Mouse (Mus musculus) forebrain, embryonic 12.5 days (tissue): ENCODE measurements at regions not wholly inside any gene's neighbourhood (a gene's known extent, or its start where the extent isn't known, plus 50 kb on each side); places are given as distances from the start of the nearest gene placed in this dataset.

Source experiments
- ATAC-seq: fragments of 200-750 bp; cut with Nextera tagmentation; 2 replicates; pipeline ENCODE4 v1.8.0; 2017; ENCODE audit warnings: moderate TSS enrichment; ENCODE audit not compliant: low FRiP score
- H3K27ac ChIP-seq: fragments of 300-500 bp; sonication (generic); 2 replicates; pipeline ENCODE4 v1.5.1; 2016; ENCODE audit warnings: mild to moderate bottlenecking
- H3K27me3 ChIP-seq: fragments of 300-500 bp; sonication (generic); 2 replicates; pipeline ENCODE4 v1.6.1; 2016; ENCODE audit warnings: mild to moderate bottlenecking
- H3K36me3 ChIP-seq: fragments of 300-500 bp; sonication (generic); replicated peaks from 2 replicates; pipeline ENCODE4 v1.6.1; 2016; ENCODE audit warnings: mild to moderate bottlenecking
- H3K4me1 ChIP-seq: fragments of 300-500 bp; sonication (generic); 2 replicates; pipeline ENCODE4 v1.6.1; 2016
- H3K4me2 ChIP-seq: fragments of 300-500 bp; sonication (generic); 2 replicates; pipeline ENCODE4 v1.6.1; 2016; ENCODE audit warnings: mild to moderate bottlenecking, moderate library complexity
- H3K4me3 ChIP-seq: fragments of 300-500 bp; sonication (generic); replicated peaks from 2 replicates; pipeline ENCODE4 v1.5.1; 2016; ENCODE audit warnings: mild to moderate bottlenecking
- H3K9ac ChIP-seq: fragments of 300-500 bp; sonication (generic); 2 replicates; pipeline ENCODE4 v1.6.1; 2016; ENCODE audit warnings: mild to moderate bottlenecking
- H3K9me3 ChIP-seq: fragments of 300-500 bp; sonication (generic); 2 replicates; pipeline ENCODE4 v1.6.1; 2016
- WGBS: fragments of 180-500 bp; shearing (Covaris S2); methylation state at CpG from one replicate; pipeline ENCODE4 v1.1.7; 2016; 5-methylcytosine and 5-hydroxymethylcytosine counted together

GRCm38 (mm10) chr3:132237344-132237743 lies 152.3 kb downstream of the Dkk2 start:
- H3K4me2 ChIP-seq: no peak overlapping the region
- no peak overlapping the region for H3K4me3 ChIP-seq
- no peak overlapping the region for H3K9ac ChIP-seq
- no peaks in the 10 kb centered on the region for H3K27me3 ChIP-seq
- H3K9me3 ChIP-seq: no peaks in the 10 kb centered on the region
- 73% methylated on average over 3 of the region's 3 CpGs for WGBS
- H3K36me3 ChIP-seq: no peaks in the 10 kb centered on the region
- H3K4me1 ChIP-seq: no peaks in the 10 kb centered on the region
- no peak for ATAC-seq
- no peak overlapping the region for H3K27ac ChIP-seq

- WGBS: 84% methylated on average over 1 of the region's 1 CpGs
- Histone ChIP-seq H3K9me3 (no peaks in the 10 kb centered on the region), H3K4me1 (no peaks in the 10 kb centered on the region), H3K4me2 (no peak overlapping the region), H3K9ac (no peak overlapping the region), H3K27ac (no peak overlapping the region), H3K27me3 (no peaks in the 10 kb centered on the region), H3K36me3 (no peaks in the 10 kb centered on the region), H3K4me3 (no peak overlapping the region)
- no peak for ATAC-seq
These were observed 172.7 kb downstream of the Dkk2 start for GRCm38 (mm10) chr3:132257834-132258233.

- Histone ChIP-seq H3K27ac (no peak overlapping the region), H3K9ac (no peak overlapping the region), H3K4me3 (no peak overlapping the region), H3K4me1 (no peaks in the 10 kb centered on the region), H3K9me3 (no peaks in the 10 kb centered on the region), H3K36me3 (no peaks in the 10 kb centered on the region), H3K27me3 (no peaks in the 10 kb centered on the region), H3K4me2 (no peak overlapping the region)
- no peak for ATAC-seq
- 78% methylated on average over 1 of the region's 1 CpGs for WGBS
These were observed 184.5 kb downstream of the Dkk2 start for GRCm38 (mm10) chr3:132269641-132270040.

GRCm38 (mm10) chr3:132274786-132275185 lies 189.7 kb downstream of the Dkk2 start:
- H3K9me3 ChIP-seq: no peaks in the 10 kb centered on the region
- no peak overlapping the region for H3K9ac ChIP-seq
- H3K27ac ChIP-seq: no peak overlapping the region
- no peaks in the 10 kb centered on the region for H3K4me1 ChIP-seq
- H3K36me3 ChIP-seq: no peaks in the 10 kb centered on the region
- H3K4me3 ChIP-seq: no peak overlapping the region
- no peak overlapping the region for H3K4me2 ChIP-seq
- no peaks in the 10 kb centered on the region for H3K27me3 ChIP-seq
- 86% methylated on average over 10 of the region's 10 CpGs for WGBS
- ATAC-seq: no peak

- Histone ChIP-seq H3K4me1 (no peaks in the 10 kb centered on the region), H3K9ac (no peak overlapping the region), H3K4me2 (no peak overlapping the region), H3K9me3 (no peaks in the 10 kb centered on the region), H3K4me3 (no peak overlapping the region), H3K27me3 (no peaks in the 10 kb centered on the region), H3K27ac (no peak overlapping the region), H3K36me3 (no peaks in the 10 kb centered on the region)
- ATAC-seq: no peak
- WGBS: 91% methylated on average over 1 of the region's 1 CpGs
These were observed 192.7 kb downstream of the Dkk2 start for GRCm38 (mm10) chr3:132277771-132278170.

- Histone ChIP-seq H3K4me3 (no peak overlapping the region), H3K4me2 (no peak overlapping the region), H3K9me3 (no peaks in the 10 kb centered on the region), H3K27ac (no peak overlapping the region), H3K27me3 (no peaks in the 10 kb centered on the region), H3K36me3 (no peaks in the 10 kb centered on the region), H3K4me1 (no peaks in the 10 kb centered on the region), H3K9ac (no peak overlapping the region)
- ATAC-seq: no peak
- 50% methylated on average over 3 of the region's 3 CpGs for WGBS
These were observed 202.6 kb downstream of the Dkk2 start for GRCm38 (mm10) chr3:132287714-132288113.

GRCm38 (mm10) chr3:132326961-132327360 lies 241.9 kb downstream of the Dkk2 start:
- Histone ChIP-seq H3K27ac (no peak overlapping the region), H3K27me3 (no peaks in the 10 kb centered on the region), H3K36me3 (no peaks in the 10 kb centered on the region), H3K9me3 (no peaks in the 10 kb centered on the region), H3K9ac (no peak overlapping the region), H3K4me3 (no peak overlapping the region), H3K4me2 (no peak overlapping the region), H3K4me1 (no peaks in the 10 kb centered on the region)
- 69% methylated on average over 4 of the region's 4 CpGs for WGBS
- no peak for ATAC-seq

- no peaks in the 10 kb centered on the region for H3K36me3 ChIP-seq
- no peak overlapping the region for H3K4me3 ChIP-seq
- H3K4me1 ChIP-seq: no peaks in the 10 kb centered on the region
- WGBS: 57% methylated on average over 3 of the region's 3 CpGs
- no peaks in the 10 kb centered on the region for H3K27me3 ChIP-seq
- H3K27ac ChIP-seq: no peak overlapping the region
- no peaks in the 10 kb centered on the region for H3K9me3 ChIP-seq
- H3K9ac ChIP-seq: no peak overlapping the region
- ATAC-seq: no peak
- H3K4me2 ChIP-seq: no peak overlapping the region
These were observed 258.5 kb downstream of the Dkk2 start for GRCm38 (mm10) chr3:132343625-132344024.

GRCm38 (mm10) chr3:132345856-132346255 lies 260.8 kb downstream of the Dkk2 start:
- Histone ChIP-seq H3K9ac (no peak overlapping the region), H3K4me2 (no peak overlapping the region), H3K9me3 (no peaks in the 10 kb centered on the region), H3K4me1 (no peaks in the 10 kb centered on the region), H3K27ac (no peak overlapping the region), H3K36me3 (no peaks in the 10 kb centered on the region), H3K4me3 (no peak overlapping the region), H3K27me3 (no peaks in the 10 kb centered on the region)
- no peak for ATAC-seq
- WGBS: 88% methylated on average over 1 of the region's 1 CpGs

GRCm38 (mm10) chr3:132349602-132350001 lies 264.5 kb downstream of the Dkk2 start:
- Histone ChIP-seq H3K4me2 (no peak overlapping the region), H3K36me3 (no peaks in the 10 kb centered on the region), H3K9ac (no peak overlapping the region), H3K9me3 (no peaks in the 10 kb centered on the region), H3K27ac (no peak overlapping the region), H3K27me3 (no peaks in the 10 kb centered on the region), H3K4me3 (no peak overlapping the region), H3K4me1 (no peaks in the 10 kb centered on the region)
- ATAC-seq: no peak
- WGBS: 88% methylated on average over 1 of the region's 1 CpGs

- no peak overlapping the region for H3K4me3 ChIP-seq
- no peaks in the 10 kb centered on the region for H3K4me1 ChIP-seq
- 88% methylated on average over 2 of the region's 2 CpGs for WGBS
- H3K27me3 ChIP-seq: no peaks in the 10 kb centered on the region
- no peaks in the 10 kb centered on the region for H3K9me3 ChIP-seq
- ATAC-seq: no peak
- H3K4me2 ChIP-seq: no peak overlapping the region
- H3K9ac ChIP-seq: no peak overlapping the region
- H3K27ac ChIP-seq: no peak overlapping the region
- no peaks in the 10 kb centered on the region for H3K36me3 ChIP-seq
These were observed 268.1 kb downstream of the Dkk2 start for GRCm38 (mm10) chr3:132353204-132353603.

- ATAC-seq: no peak
- H3K4me1 ChIP-seq: no peaks in the 10 kb centered on the region
- no peaks in the 10 kb centered on the region for H3K36me3 ChIP-seq
- WGBS: 85% methylated on average over 3 of the region's 3 CpGs
- H3K9ac ChIP-seq: no peak overlapping the region
- no peak overlapping the region for H3K27ac ChIP-seq
- H3K27me3 ChIP-seq: no peaks in the 10 kb centered on the region
- H3K4me3 ChIP-seq: no peak overlapping the region
- H3K9me3 ChIP-seq: no peaks in the 10 kb centered on the region
- no peak overlapping the region for H3K4me2 ChIP-seq
These were observed 270.0 kb upstream of the Gimd1 start for GRCm38 (mm10) chr3:132359596-132359995.

- Histone ChIP-seq H3K4me2 (no peak overlapping the region), H3K4me3 (no peak overlapping the region), H3K9me3 (no peaks in the 10 kb centered on the region), H3K4me1 (no peaks in the 10 kb centered on the region), H3K36me3 (no peaks in the 10 kb centered on the region), H3K27me3 (no peaks in the 10 kb centered on the region), H3K27ac (no peak overlapping the region), H3K9ac (no peak overlapping the region)
- WGBS: 81% methylated on average over 4 of the region's 4 CpGs
- no peak for ATAC-seq
These were observed 254.0 kb upstream of the Gimd1 start for GRCm38 (mm10) chr3:132375579-132375978.

GRCm38 (mm10) chr3:132417742-132418141 lies 211.9 kb upstream of the Gimd1 start:
- 73% methylated on average over 2 of the region's 2 CpGs for WGBS
- H3K27me3 ChIP-seq: no peaks in the 10 kb centered on the region
- no peak for ATAC-seq
- no peak overlapping the region for H3K27ac ChIP-seq
- H3K9me3 ChIP-seq: no peaks in the 10 kb centered on the region
- no peak overlapping the region for H3K9ac ChIP-seq
- no peaks in the 10 kb centered on the region for H3K4me1 ChIP-seq
- no peak overlapping the region for H3K4me3 ChIP-seq
- H3K4me2 ChIP-seq: no peak overlapping the region
- H3K36me3 ChIP-seq: no peaks in the 10 kb centered on the region
